Mouse (Mus musculus) limb, embryonic 11.5 days (tissue): Measurements from ENCODE around the gene Fcrl5. TPM values are rescaled to one million over a fixed set of nuclear protein-coding genes. Genes with fewer than 3 reads are reported as not detected.

Source experiments
- ATAC-seq: fragments of 200-750 bp; cut with Nextera tagmentation; 2 replicates; pipeline ENCODE4 v1.8.0; 2017; ENCODE audit warnings: low read depth; ENCODE audit not compliant: insufficient number of reproducible peaks, low FRiP score, low TSS enrichment
- DNase-seq: peaks from one replicate; pipeline ENCODE4 v3.0.0-alpha.2; 2015; ENCODE audit warnings: low spot score
- H3K27ac ChIP-seq: fragments of 300-500 bp; sonication (generic); replicated peaks from 2 replicates; pipeline ENCODE4 v1.5.1; 2014; ENCODE audit warnings: low read depth, mild to moderate bottlenecking, low read length
- H3K27me3 ChIP-seq: fragments of 300-500 bp; sonication (generic); 2 replicates; pipeline ENCODE4 v1.6.1; 2014; ENCODE audit warnings: mild to moderate bottlenecking, low read length, mixed read lengths; ENCODE audit not compliant: control insufficient read depth, insufficient read depth
- H3K36me3 ChIP-seq: fragments of 300-500 bp; sonication (generic); 2 replicates; pipeline ENCODE4 v1.6.1; 2014; ENCODE audit warnings: mild to moderate bottlenecking, low read length, moderate library complexity, mixed read lengths; ENCODE audit not compliant: control insufficient read depth, insufficient read depth
- H3K4me1 ChIP-seq: fragments of 300-500 bp; sonication (generic); 2 replicates; pipeline ENCODE4 v1.6.1; 2014; ENCODE audit warnings: low read length, mixed read lengths; ENCODE audit not compliant: control insufficient read depth, insufficient read depth
- H3K4me2 ChIP-seq: fragments of 300-500 bp; sonication (generic); 2 replicates; pipeline ENCODE4 v1.6.1; 2014; ENCODE audit warnings: low read depth, mild to moderate bottlenecking, moderate library complexity; ENCODE audit not compliant: severe bottlenecking
- H3K4me3 ChIP-seq: fragments of 300-500 bp; sonication (generic); 2 replicates; pipeline ENCODE4 v1.5.1; 2014; ENCODE audit warnings: low read depth, low read length
- H3K9ac ChIP-seq: fragments of 300-500 bp; sonication (generic); 2 replicates; pipeline ENCODE4 v1.6.1; 2014; ENCODE audit warnings: mild to moderate bottlenecking, low read length
- H3K9me3 ChIP-seq: fragments of 300-500 bp; sonication (generic); 2 replicates; pipeline ENCODE4 v1.6.1; 2016; ENCODE audit warnings: low read length; ENCODE audit not compliant: control insufficient read depth
- WGBS: fragments of 180-500 bp; shearing (Covaris S2); extraction: QIAGEN DNeasy Blood & Tissue Kit; methylation state at CpG from one replicate; pipeline ENCODE4 v1.1.7; 2014; 5-methylcytosine and 5-hydroxymethylcytosine counted together
- polyA plus RNA-seq: library from polyadenylated mRNA; unstranded; fragments of >200 nt; fragmentation: Nextera tagmentation; extraction: Ambion mirVana; gene quantifications from 2 replicates; pipeline ENCODE4 v1.2.1, GENCODE M21; 2014

Fcrl5 gene
- polyA plus RNA-seq, 1 experiment from 2014 or later, result not detected

GRCm38 (mm10) chr3:87504330-87504729 lies 68.8 kb downstream of the Fcrl5 start:
- H3K4me2 ChIP-seq, result no peak overlapping the region
- DNase-seq (peak; percentile 45), ATAC-seq (no peak)
- H3K9me3 ChIP-seq, result no peaks in the 10 kb centered on the region
- H3K4me1 ChIP-seq, result 0 out of 2 replicates have a peak, but pooled peaks cover 4% of the 10 kb centered on the region
- no peak overlapping the region for H3K4me3 ChIP-seq
- no peaks in the 10 kb centered on the region for H3K27me3 ChIP-seq
- no peak overlapping the region for H3K27ac ChIP-seq
- WGBS, result 39% methylated on average over 7 of the region's 7 CpGs
- H3K36me3 ChIP-seq, result no peaks in the 10 kb centered on the region
- H3K9ac ChIP-seq, result no peak overlapping the region

DNA sequence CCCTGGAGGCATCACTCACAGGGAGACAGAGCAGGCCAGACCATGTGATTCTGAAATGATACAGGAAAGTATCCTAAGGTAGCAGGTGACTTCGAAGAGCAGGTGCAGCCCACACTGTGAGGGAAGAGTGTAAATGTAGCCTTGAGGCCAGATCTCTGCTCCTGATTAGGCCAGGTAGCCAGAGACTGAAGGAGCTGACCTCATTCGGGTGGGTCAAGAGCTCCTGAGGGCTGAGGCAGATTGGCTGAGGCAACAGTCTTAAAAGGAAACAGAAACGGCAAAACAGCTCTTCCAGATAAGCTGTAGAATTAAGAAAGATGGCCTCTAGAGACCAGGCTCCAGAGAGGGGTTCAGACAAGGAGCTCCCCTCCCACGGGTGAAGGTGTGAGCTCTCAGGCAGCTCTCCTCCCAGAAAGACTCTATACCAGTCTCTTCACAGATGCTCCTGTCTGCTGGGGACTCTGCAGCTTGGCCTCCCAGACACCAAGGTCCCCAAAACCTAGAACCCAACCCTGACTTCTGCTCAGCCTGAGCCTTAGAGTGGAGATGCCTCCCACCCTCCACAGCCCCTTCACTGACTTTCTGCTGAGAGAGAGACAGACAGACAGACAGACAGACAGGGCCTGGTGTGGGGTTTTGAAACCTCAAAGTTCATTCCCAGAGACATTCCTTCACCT lies 69.3 kb downstream of the Fcrl5 start:
- DNase-seq (no peak), ATAC-seq (no peak)
- WGBS, result 49% methylated on average over 4 of the region's 4 CpGs

GRCm38 (mm10) chr3:87506456-87507416 lies 71.2 kb downstream of the Fcrl5 start:
- no peaks in the 10 kb centered on the region for H3K36me3 ChIP-seq
- ATAC-seq, result no peak
- no peak for DNase-seq
- no peak overlapping the region for H3K4me3 ChIP-seq
- H3K9ac ChIP-seq, result no peak overlapping the region
- H3K9me3 ChIP-seq, result no peaks in the 10 kb centered on the region
- H3K27ac ChIP-seq, result no peak overlapping the region
- H3K27me3 ChIP-seq, result no peaks in the 10 kb centered on the region
- H3K4me2 ChIP-seq, result no peak overlapping the region
- 78% methylated on average over 12 of the region's 12 CpGs for WGBS
- 0 out of 2 replicates have a peak, but pooled peaks cover 4% of the 10 kb centered on the region for H3K4me1 ChIP-seq

More for the DNA sequence above, 69.3 kb downstream of the Fcrl5 start:
- Histone ChIP-seq H3K4me2 (no peak overlapping the region), H3K4me1 (0 out of 2 replicates have a peak, but pooled peaks cover 4% of the 10 kb centered on the region), H3K27me3 (no peaks in the 10 kb centered on the region), H3K36me3 (no peaks in the 10 kb centered on the region), H3K4me3 (no peak overlapping the region), H3K9ac (no peak overlapping the region), H3K9me3 (no peaks in the 10 kb centered on the region), H3K27ac (no peak overlapping the region)

DNA sequence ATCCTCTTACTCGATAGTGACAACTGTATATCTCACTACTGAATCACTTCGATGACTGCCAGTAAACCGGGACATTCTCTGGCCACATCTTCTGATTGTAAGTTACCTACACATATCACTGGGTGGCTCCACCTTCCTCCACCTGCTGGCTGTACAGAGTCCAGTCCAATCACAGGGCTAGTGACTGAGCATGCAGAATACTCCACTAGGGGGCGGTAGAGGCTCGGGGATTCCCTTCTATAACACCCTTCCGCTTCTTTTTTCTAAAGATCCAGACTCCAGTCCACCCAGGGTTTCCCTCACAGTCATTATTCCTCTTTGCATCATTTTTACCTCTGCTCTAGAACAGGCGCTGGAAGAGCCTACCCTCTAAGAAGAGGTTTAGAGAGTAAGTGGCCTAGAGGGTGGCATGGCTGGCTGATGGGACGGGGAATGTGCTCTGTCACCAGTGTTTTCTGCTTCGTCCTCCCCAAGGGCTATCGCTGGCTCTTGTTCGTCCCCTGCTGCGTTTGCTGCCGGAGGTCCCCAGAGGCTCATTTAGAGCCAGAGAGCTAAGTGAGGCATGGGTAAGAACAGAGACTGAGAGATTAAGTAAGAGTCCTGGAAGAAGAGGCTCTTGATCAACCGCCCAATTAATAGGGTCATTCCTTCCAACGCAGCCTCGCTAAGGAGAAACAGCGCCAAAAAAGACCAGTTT lies 72.8 kb downstream of the Fcrl5 start:
- no peaks in the 10 kb centered on the region for H3K9me3 ChIP-seq
- H3K27me3 ChIP-seq, result no peaks in the 10 kb centered on the region
- 0 out of 2 replicates have a peak, but pooled peaks cover 4% of the 10 kb centered on the region for H3K4me1 ChIP-seq
- H3K27ac ChIP-seq, result no peak overlapping the region
- no peak overlapping the region; the same call in 1 of the 2 replicates for H3K9ac ChIP-seq
- 31% methylated on average over 17 of the region's 17 CpGs for WGBS
- H3K4me3 ChIP-seq, result no peak overlapping the region
- DNase-seq (peak; percentile 91), ATAC-seq (0 out of 2 replicates have a peak, but pooled peaks have one; percentile 41)
- H3K36me3 ChIP-seq, result no peaks in the 10 kb centered on the region
- peak overlapping the region; percentile 26; the same call in 1 of the 2 replicates for H3K4me2 ChIP-seq

DNA sequence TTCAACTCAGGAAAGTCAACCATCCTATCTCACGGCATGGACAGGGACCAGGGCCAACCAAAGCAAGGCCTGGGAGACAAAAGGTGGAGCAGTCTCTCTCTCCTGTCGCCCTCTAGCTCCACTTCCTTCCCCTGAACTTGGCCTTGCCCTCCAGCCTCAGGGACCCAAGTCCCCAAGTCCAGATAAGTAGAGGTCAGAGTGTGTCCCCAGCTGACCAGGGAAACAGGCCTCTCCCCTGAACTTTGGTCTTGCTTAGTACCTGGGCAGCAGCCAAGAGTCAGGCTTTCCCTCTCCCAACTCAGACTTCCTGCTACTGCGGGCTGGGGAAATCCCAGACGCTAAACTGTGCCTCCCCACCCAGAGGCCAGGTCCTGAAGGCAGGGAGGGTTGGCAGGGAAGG lies 73.5 kb downstream of the Fcrl5 start:
- Histone ChIP-seq H3K4me2 (no peak overlapping the region), H3K4me3 (no peak overlapping the region), H3K27me3 (no peaks in the 10 kb centered on the region), H3K4me1 (0 out of 2 replicates have a peak, but pooled peaks cover 4% of the 10 kb centered on the region), H3K9ac (no peak overlapping the region), H3K27ac (no peak overlapping the region), H3K36me3 (no peaks in the 10 kb centered on the region), H3K9me3 (no peaks in the 10 kb centered on the region)
- 63% methylated on average over 4 of the region's 4 CpGs for WGBS
- DNase-seq, result no peak
- ATAC-seq, result no peak

DNA sequence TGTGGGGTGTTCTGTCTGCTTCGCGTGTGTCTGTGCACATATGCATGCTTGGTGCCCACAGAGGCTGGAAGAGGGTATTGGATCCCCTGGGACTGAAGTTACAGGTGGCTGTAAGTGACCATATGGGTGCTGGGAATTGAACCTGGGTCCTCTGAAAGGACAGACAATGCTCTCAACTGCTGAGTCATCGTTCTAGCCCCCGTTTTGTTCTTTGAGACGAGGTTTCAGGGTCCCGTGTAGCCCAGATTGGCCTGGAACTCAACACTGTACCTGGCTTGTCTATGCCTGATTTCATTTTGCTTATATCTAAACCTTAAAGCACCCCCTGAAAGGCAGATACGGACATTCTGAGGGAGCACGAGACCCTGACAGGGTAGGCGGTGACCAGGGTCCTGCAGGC lies 75.3 kb downstream of the Fcrl5 start:
- no peaks in the 10 kb centered on the region for H3K9me3 ChIP-seq
- H3K4me3 ChIP-seq, result no peak overlapping the region
- ATAC-seq, result no peak
- no peak overlapping the region for H3K9ac ChIP-seq
- WGBS, result 87% methylated on average over 9 of the region's 9 CpGs
- no peak overlapping the region for H3K27ac ChIP-seq
- 0 out of 2 replicates have a peak, but pooled peaks cover 4% of the 10 kb centered on the region for H3K4me1 ChIP-seq
- DNase-seq, result no peak
- no peaks in the 10 kb centered on the region for H3K36me3 ChIP-seq
- H3K27me3 ChIP-seq, result no peaks in the 10 kb centered on the region
- H3K4me2 ChIP-seq, result no peak overlapping the region

- H3K27ac ChIP-seq, result no peak overlapping the region
- no peak overlapping the region for H3K4me2 ChIP-seq
- H3K4me3 ChIP-seq, result no peak overlapping the region
- H3K9ac ChIP-seq, result no peak overlapping the region
- H3K9me3 ChIP-seq, result no peaks in the 10 kb centered on the region
- H3K4me1 ChIP-seq, result 0 out of 2 replicates have a peak, but pooled peaks cover 4% of the 10 kb centered on the region
- 46% methylated on average over 16 of the region's 16 CpGs for WGBS
- DNase-seq (no peak), ATAC-seq (no peak)
- no peaks in the 10 kb centered on the region for H3K36me3 ChIP-seq
- no peaks in the 10 kb centered on the region for H3K27me3 ChIP-seq
Observed at GRCm38 (mm10) chr3:87511971-87512765, 76.6 kb downstream of the Fcrl5 start.
